Mouse (Mus musculus): Measurements from ENCODE around the gene Deup1.

GRCm38 (mm10) chr9:15658236-15658785 lies 30.6 kb upstream of the Deup1 start:
- TF ChIP-seq MAFK (IDR thresholded peaks at IDR 0.05; ENCODE audit: insufficient read depth, low read depth, low read length): no peak
- TF ChIP-seq ZC3H11A (IDR thresholded peaks at IDR 0.05; ENCODE audit: borderline replicate concordance, low read depth, low read length): no peak
- TF ChIP-seq CHD2 (IDR thresholded peaks at IDR 0.05; ENCODE audit: low read depth, low read length): no peak
- TF ChIP-seq HCFC1 (IDR thresholded peaks at IDR 0.05; ENCODE audit: borderline replicate concordance, insufficient read depth, low read length): no peak
- TF ChIP-seq ZNF384 (IDR thresholded peaks at IDR 0.05; ENCODE audit: low read depth, low read length): no peak
